Mouse (Mus musculus): ENCODE data around the gene Atp5h.

Atp5h gene

GRCm38 (mm10) chr11:115366039-115366705 lies 53.6 kb downstream of the Atp5h start:
- DNase-seq (ENCODE audit: extremely low spot score) = no peak
